In genomic region chr17:85091762-85092161, GRCm38 (mm10) we compare ENCODE assay signal across 11 mouse cellular contexts. TPM values are rescaled to one million over a fixed set of nuclear protein-coding genes. Genes with fewer than 3 reads are reported as not detected.
DNase-seq lines count a peak whose midpoint lies in the region; ATAC-seq and TF ChIP-seq lines count a peak whose summit lies in the region.
"Had no signal": no experiment of that assay in that cellular context is flagged by ENCODE, and none has a peak within 500 bp of the region (broad histone marks: within the 10 kb centered on the region; RNA-seq: fewer than 3 reads in every experiment).

No protein-coding gene starts in this region.

- no peak overlapping the region for H3K9ac ChIP-seq in hindbrain, embryonic 11.5 days (ENCODE audit: low read depth, low read length)
- H3K9ac ChIP-seq in ES-Bruce4 (ENCODE audit: low read depth, poor library complexity, severe bottlenecking), result peak overlapping the region; percentile 76; the same call in 1 of the 2 replicates
- no peak overlapping the region for H3K9ac ChIP-seq in hindbrain, embryonic 12.5 days
- no peak overlapping the region for H3K9ac ChIP-seq in liver, embryonic 15.5 days

- no peak overlapping the region for H3K27ac ChIP-seq in hindbrain, embryonic 10.5 days
- no peak overlapping the region for H3K27ac ChIP-seq in hindbrain, embryonic 11.5 days (ENCODE audit: low read depth, low read length)
- no peak overlapping the region for H3K27ac ChIP-seq in ES-Bruce4 (ENCODE audit: insufficient read depth, low read length)
- no peak overlapping the region for H3K27ac ChIP-seq in hindbrain, embryonic 12.5 days
- no peak overlapping the region for H3K27ac ChIP-seq in liver, embryonic 15.5 days (replicated peaks)
- no peak overlapping the region for H3K27ac ChIP-seq in cerebellum, adult 2 months (ENCODE audit: insufficient read depth, low read length)

- no peak for TF ChIP-seq POLR2A in ES-Bruce4 (IDR thresholded peaks at IDR 0.05; ENCODE audit: insufficient read depth, low read length)
- TF ChIP-seq POLR2A in cerebellum, adult 2 months (IDR thresholded peaks at IDR 0.05; ENCODE audit: borderline replicate concordance, insufficient read depth, low read length), result no peak

- no peak for ATAC-seq in hindbrain, embryonic 11.5 days (ENCODE audit: low FRiP score)
- ATAC-seq in hindbrain, embryonic 12.5 days (ENCODE audit: low FRiP score), result no peak
- ATAC-seq in liver, embryonic 15.5 days (ENCODE audit: insufficient read depth), result no peak

- peaks cover 17% of the 10 kb centered on the region for H3K4me1 ChIP-seq in hindbrain, embryonic 10.5 days (replicated peaks)
- no peaks in the 10 kb centered on the region for H3K4me1 ChIP-seq in hindbrain, embryonic 11.5 days (replicated peaks; ENCODE audit: control insufficient read depth, insufficient read depth, low read length)
- no peaks in the 10 kb centered on the region for H3K4me1 ChIP-seq in ES-Bruce4 (ENCODE audit: control insufficient read depth, insufficient read depth, low read length)
- H3K4me1 ChIP-seq in hindbrain, embryonic 12.5 days, result peaks cover 15% of the 10 kb centered on the region
- peaks cover 21% of the 10 kb centered on the region for H3K4me1 ChIP-seq in liver, embryonic 15.5 days (replicated peaks)
- peaks cover 5% of the 10 kb centered on the region; the same call in 1 of the 2 replicates for H3K4me1 ChIP-seq in cerebellum, adult 2 months (ENCODE audit: control insufficient read depth, insufficient read depth, low read length)

- H3K4me3 ChIP-seq in hindbrain, embryonic 10.5 days, result peak overlapping the region; percentile 89
- no peak overlapping the region for H3K4me3 ChIP-seq in hindbrain, embryonic 11.5 days (ENCODE audit: low read depth, low read length)
- H3K4me3 ChIP-seq in ES-Bruce4 (ENCODE audit: low read depth, low read length), result no peak overlapping the region
- no peak overlapping the region for H3K4me3 ChIP-seq in hindbrain, embryonic 12.5 days
- no peak overlapping the region for H3K4me3 ChIP-seq in liver, embryonic 15.5 days (replicated peaks)
- H3K4me3 ChIP-seq in cerebellum, adult 2 months (replicated peaks; ENCODE audit: insufficient read depth, low read depth, low read length), result no peak overlapping the region

- intact Hi-C loops in left cerebral cortex, postnatal 4 days (cut with DNase I), result no loop called here

- TF ChIP-seq CTCF in ES-Bruce4 (IDR thresholded peaks at IDR 0.05; ENCODE audit: low read depth, low read length), result no peak
- no peak for TF ChIP-seq CTCF in cerebellum, adult 2 months (IDR thresholded peaks at IDR 0.05; ENCODE audit: borderline replicate concordance, insufficient read depth, low read depth, low read length)

- no peak for DNase-seq in hindbrain, embryonic 10.5 days (ENCODE audit: low spot score)
- DNase-seq in hindbrain, embryonic 11.5 days (ENCODE audit: low spot score), result no peak
- DNase-seq in left cerebral cortex, postnatal 4 days, result no peak
- DNase-seq in cerebellum, adult 2 months, result no peak
- no peak for DNase-seq in thymus, adult 18-20 months
- DNase-seq: layer of hippocampus, adult 9-11 months; thymus, postnatal 36 days had no signal

- no peaks in the 10 kb centered on the region for H3K9me3 ChIP-seq in hindbrain, embryonic 10.5 days
- H3K9me3 ChIP-seq in hindbrain, embryonic 11.5 days (ENCODE audit: control insufficient read depth, low read length), result no peaks in the 10 kb centered on the region
- 0 out of 2 replicates have a peak, but pooled peaks cover 2% of the 10 kb centered on the region for H3K9me3 ChIP-seq in ES-Bruce4 (replicated peaks; ENCODE audit: control insufficient read depth, insufficient read depth, low read length, poor library complexity, severe bottlenecking)
- no peaks in the 10 kb centered on the region for H3K9me3 ChIP-seq in hindbrain, embryonic 12.5 days (replicated peaks)
- H3K9me3 ChIP-seq in liver, embryonic 15.5 days (replicated peaks), result no peaks in the 10 kb centered on the region
- H3K9me3 ChIP-seq: G1E had no signal

- no peak for TF ChIP-seq EP300 in ES-Bruce4 (IDR thresholded peaks at IDR 0.05; ENCODE audit: insufficient read depth, low read depth, low read length)

- 0 out of 2 replicates have a peak, but pooled peaks cover 4% of the 10 kb centered on the region for H3K36me3 ChIP-seq in hindbrain, embryonic 10.5 days
- no peaks in the 10 kb centered on the region for H3K36me3 ChIP-seq in hindbrain, embryonic 11.5 days (ENCODE audit: control insufficient read depth, insufficient read depth, low read length)
- peaks cover 3% of the 10 kb centered on the region; the same call in 1 of the 2 replicates for H3K36me3 ChIP-seq in ES-Bruce4 (ENCODE audit: control insufficient read depth, insufficient read depth, low read length, poor library complexity, severe bottlenecking)
- no peaks in the 10 kb centered on the region for H3K36me3 ChIP-seq in hindbrain, embryonic 12.5 days
- H3K36me3 ChIP-seq in liver, embryonic 15.5 days (replicated peaks), result 0 out of 2 replicates have a peak, but pooled peaks cover 2% of the 10 kb centered on the region

- 94% methylated on average over 6 of the region's 6 CpGs for WGBS in hindbrain, embryonic 10.5 days
- WGBS in hindbrain, embryonic 11.5 days, result 90% methylated on average over 6 of the region's 6 CpGs
- 93% methylated on average over 6 of the region's 6 CpGs for WGBS in hindbrain, embryonic 12.5 days
- 79% methylated on average over 6 of the region's 6 CpGs for WGBS in liver, embryonic 15.5 days (ENCODE audit: insufficient replicate concordance)
- WGBS in cerebellum, adult 2 months, result 96% methylated on average over 6 of the region's 6 CpGs

- no peak overlapping the region for H3K4me2 ChIP-seq in hindbrain, embryonic 11.5 days (replicated peaks; ENCODE audit: low read depth, low read length)
- H3K4me2 ChIP-seq in hindbrain, embryonic 12.5 days (replicated peaks), result peak overlapping the region; percentile 71
- H3K4me2 ChIP-seq in liver, embryonic 15.5 days, result peak overlapping the region; percentile 89; the same call in 1 of the 2 replicates

- no peaks in the 10 kb centered on the region for H3K27me3 ChIP-seq in hindbrain, embryonic 10.5 days (ENCODE audit: insufficient read depth, poor library complexity, severe bottlenecking)
- H3K27me3 ChIP-seq in hindbrain, embryonic 11.5 days (ENCODE audit: control insufficient read depth, insufficient read depth, low read length), result no peaks in the 10 kb centered on the region
- no peaks in the 10 kb centered on the region for H3K27me3 ChIP-seq in ES-Bruce4 (ENCODE audit: control insufficient read depth, insufficient read depth, low read length, poor library complexity, severe bottlenecking)
- H3K27me3 ChIP-seq in hindbrain, embryonic 12.5 days, result no peaks in the 10 kb centered on the region
- no peaks in the 10 kb centered on the region for H3K27me3 ChIP-seq in liver, embryonic 15.5 days
- no peaks in the 10 kb centered on the region for H3K27me3 ChIP-seq in cerebellum, adult 2 months (ENCODE audit: control insufficient read depth, insufficient read depth, low read length)

RNA-seq across cellular contexts. Expression of gene Camkmt, which starts 1.4 kb away (rescaled TPM):
- 13.6 and 14.1 TPM in 2 replicates for polyA plus RNA-seq in hindbrain, embryonic 10.5 days (2016; fragmentation: Nextera tagmentation; extraction: Ambion mirVana)
- polyA plus RNA-seq in hindbrain, embryonic 11.5 days (2014; fragmentation: Nextera tagmentation; extraction: Ambion mirVana), result 15.3 and 16.7 TPM in 2 replicates
- polyA plus RNA-seq in ES-Bruce4 (2011; ENCODE audit: insufficient read depth, insufficient read length, low read depth, missing spikeins), result 3.7 and 5.6 TPM in 2 replicates
- polyA plus RNA-seq in hindbrain, embryonic 12.5 days (2016; fragmentation: Nextera tagmentation; extraction: Ambion mirVana), result 13.6 and 14.3 TPM in 2 replicates
- polyA plus RNA-seq in liver, embryonic 15.5 days (2015; fragmentation: Nextera tagmentation; extraction: Ambion mirVana), result 2.7 and 3.0 TPM in 2 replicates
- 10 to 100 TPM; 13.1 to 14.6 TPM for total RNA-seq in left cerebral cortex, postnatal 4 days (2021)
- polyA plus RNA-seq in cerebellum, adult 2 months (2012; rRNA removed), result 6.5 and 6.6 TPM in 2 replicates

RNA-seq across cellular contexts. Expression of gene Prepl, which starts 1.7 kb away (rescaled TPM):
- 32.1 and 42.3 TPM in 2 replicates for polyA plus RNA-seq in hindbrain, embryonic 10.5 days (2016; fragmentation: Nextera tagmentation; extraction: Ambion mirVana)
- polyA plus RNA-seq in hindbrain, embryonic 11.5 days (2014; fragmentation: Nextera tagmentation; extraction: Ambion mirVana), result 55.2 and 64.8 TPM in 2 replicates
- polyA plus RNA-seq in ES-Bruce4 (2011; ENCODE audit: insufficient read depth, insufficient read length, low read depth, missing spikeins), result 32.4 and 35.8 TPM in 2 replicates
- 60.6 and 74.1 TPM in 2 replicates for polyA plus RNA-seq in hindbrain, embryonic 12.5 days (2016; fragmentation: Nextera tagmentation; extraction: Ambion mirVana)
- polyA plus RNA-seq in liver, embryonic 15.5 days (2015; fragmentation: Nextera tagmentation; extraction: Ambion mirVana), result 7.0 TPM in 2 replicates
- total RNA-seq in left cerebral cortex, postnatal 4 days (2021), result 100 to 1,000 TPM; 202 to 216 TPM
- 286 and 307 TPM in 2 replicates for polyA plus RNA-seq in cerebellum, adult 2 months (2012; rRNA removed)
